Mouse (Mus musculus) induced T-regulatory cell, adult 2 months (primary cell): Measurements from ENCODE around the gene Eng.
A peak's percentile ranks its signal among the peaks of the same experiment; 100 is the strongest.

ENCODE experiments used
- DNase-seq: peaks from one replicate; pipeline ENCODE4 v3.0.0-alpha.2; 2012; ENCODE audit warnings: low read depth

The Eng gene

GRCm38 (mm10) chr2:32711301-32712056, 65.1 kb downstream of the Eng start:
- DNase-seq, result no peak

GRCm38 (mm10) chr2:32712108-32712551, 65.7 kb downstream of the Eng start:
- peak; percentile 82 for DNase-seq

GRCm38 (mm10) chr2:32712586-32712933, 66.2 kb downstream of the Eng start:
- DNase-seq, result peak; percentile 95

- DNase-seq, result peak; percentile 95
These were observed 66.8 kb downstream of the Eng start, which contains the start of gene Cdk9 for GRCm38 (mm10) chr2:32712934-32713817. TSS of gene Cdk9 (minus strand) at chr2:32713076.

GRCm38 (mm10) chr2:32714117-32714986, 68.0 kb downstream of the Eng start:
- no peak for DNase-seq

GRCm38 (mm10) chr2:32714987-32715425, 68.6 kb downstream of the Eng start:
- DNase-seq, result peak; percentile 88

GRCm38 (mm10) chr2:32718761-32719160, 72.4 kb downstream of the Eng start:
- DNase-seq, result no peak

- DNase-seq, result peak; percentile 30
These were observed 73.7 kb downstream of the Eng start for GRCm38 (mm10) chr2:32720053-32720452.

- DNase-seq, result peak; percentile 68
These were observed 74.4 kb downstream of the Eng start, which contains the start of gene Sh2d3c for GRCm38 (mm10) chr2:32720681-32721229. TSS of gene Sh2d3c (plus strand) at chr2:32721055.

- peak; percentile 80 for DNase-seq
These were observed 75.7 kb downstream of the Eng start for GRCm38 (mm10) chr2:32722046-32722445.

- peak; percentile 64 for DNase-seq
These were observed 76.2 kb downstream of the Eng start for GRCm38 (mm10) chr2:32722581-32722980.

- peak; percentile 55 for DNase-seq
These were observed 77.8 kb downstream of the Eng start for GRCm38 (mm10) chr2:32724149-32724548.

- peak; percentile 84 for DNase-seq
These were observed 78.7 kb downstream of the Eng start for GRCm38 (mm10) chr2:32724832-32725790.

GRCm38 (mm10) chr2:32727435-32727834, 81.0 kb downstream of the Eng start:
- DNase-seq, result peak; percentile 84

- DNase-seq, result no peak
These were observed 82.1 kb downstream of the Eng start for GRCm38 (mm10) chr2:32728463-32728862.

- DNase-seq, result no peak
These were observed 83.2 kb downstream of the Eng start for GRCm38 (mm10) chr2:32729547-32729946.

GRCm38 (mm10) chr2:32730854-32731253, 84.5 kb downstream of the Eng start:
- no peak for DNase-seq

- no peak for DNase-seq
These were observed 85.5 kb downstream of the Eng start for GRCm38 (mm10) chr2:32731911-32732310.
